Mouse (Mus musculus) liver, embryonic 12.5 days (tissue): Measurements from ENCODE around the gene Rapgef2. TPM values are rescaled to one million over a fixed set of nuclear protein-coding genes. Genes with fewer than 3 reads are reported as not detected.
"Not testable (repeated sequence)": the region's sequence is repeated elsewhere in the genome, so short reads cannot be mapped to it uniquely, and the experiment has no call there.

Experiments
- ATAC-seq: fragments of 200-750 bp; cut with Nextera tagmentation; 2 replicates; pipeline ENCODE4 v1.8.0; 2017; ENCODE audit warnings: moderate number of reproducible peaks, mild to moderate bottlenecking, moderate library complexity
- H3K27ac ChIP-seq: fragments of 300-500 bp; sonication (generic); 2 replicates; pipeline ENCODE4 v1.5.1; 2016; ENCODE audit warnings: mild to moderate bottlenecking
- H3K27me3 ChIP-seq: fragments of 300-500 bp; sonication (generic); replicated peaks from 2 replicates; pipeline ENCODE4 v1.6.1; 2016; ENCODE audit warnings: mild to moderate bottlenecking, moderate library complexity
- H3K36me3 ChIP-seq: fragments of 300-500 bp; sonication (generic); 2 replicates; pipeline ENCODE4 v1.6.1; 2016; ENCODE audit warnings: mild to moderate bottlenecking, moderate library complexity
- H3K4me1 ChIP-seq: fragments of 300-500 bp; sonication (generic); 2 replicates; pipeline ENCODE4 v1.6.1; 2016
- H3K4me2 ChIP-seq: fragments of 300-500 bp; sonication (generic); 2 replicates; pipeline ENCODE4 v1.6.1; 2016; ENCODE audit warnings: mild to moderate bottlenecking, moderate library complexity
- H3K4me3 ChIP-seq: fragments of 300-500 bp; sonication (generic); 2 replicates; pipeline ENCODE4 v1.5.1; 2016; ENCODE audit warnings: mild to moderate bottlenecking, moderate library complexity
- H3K9ac ChIP-seq: fragments of 300-500 bp; sonication (generic); 2 replicates; pipeline ENCODE4 v1.6.1; 2016; ENCODE audit warnings: mild to moderate bottlenecking, moderate library complexity
- H3K9me3 ChIP-seq: fragments of 300-500 bp; sonication (generic); replicated peaks from 2 replicates; pipeline ENCODE4 v1.6.1; 2016; ENCODE audit warnings: mild to moderate bottlenecking, moderate library complexity
- WGBS: fragments of 180-500 bp; shearing (Covaris S2); methylation state at CpG from one replicate; pipeline ENCODE4 v1.1.7; 2016; ENCODE audit not compliant: insufficient replicate concordance; 5-methylcytosine and 5-hydroxymethylcytosine counted together
- polyA plus RNA-seq: library from polyadenylated mRNA; unstranded; fragments of >200 nt; fragmentation: Nextera tagmentation; extraction: Ambion mirVana; gene quantifications from 2 replicates; pipeline ENCODE4 v1.2.1, GENCODE M21; 2016

Rapgef2 gene
- polyA plus RNA-seq, 1 experiment from 2014 or later: 2.1 TPM

DNA sequence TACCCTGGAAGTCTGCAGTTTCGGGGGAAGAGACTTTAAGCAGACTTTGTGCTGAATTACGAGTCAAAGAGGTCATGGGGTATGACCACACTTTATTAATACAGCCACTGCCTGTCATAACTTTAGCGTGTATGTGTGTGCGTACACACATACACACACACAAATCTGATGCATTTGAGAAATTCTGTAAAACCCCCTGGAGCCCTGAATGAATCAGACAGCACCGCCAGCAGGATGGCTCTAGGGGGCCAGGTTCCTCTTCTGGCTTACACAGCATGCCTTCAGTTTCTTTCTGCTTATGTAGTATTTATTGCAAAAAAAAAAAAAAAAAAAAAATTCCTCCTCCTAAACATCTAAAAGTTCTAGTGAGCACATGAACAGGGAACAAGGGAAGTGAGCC lies 113.0 kb downstream of the Rapgef2 start:
- H3K36me3 ChIP-seq: no peaks in the 10 kb centered on the region
- ATAC-seq: no peak
- no peak overlapping the region for H3K4me3 ChIP-seq
- H3K27ac ChIP-seq: no peak overlapping the region
- no peaks in the 10 kb centered on the region for H3K9me3 ChIP-seq
- no peak overlapping the region for H3K9ac ChIP-seq
- H3K4me1 ChIP-seq: peaks cover 41% of the 10 kb centered on the region
- WGBS: 84% methylated on average over 5 of the region's 5 CpGs
- no peak overlapping the region for H3K4me2 ChIP-seq
- no peaks in the 10 kb centered on the region for H3K27me3 ChIP-seq

DNA sequence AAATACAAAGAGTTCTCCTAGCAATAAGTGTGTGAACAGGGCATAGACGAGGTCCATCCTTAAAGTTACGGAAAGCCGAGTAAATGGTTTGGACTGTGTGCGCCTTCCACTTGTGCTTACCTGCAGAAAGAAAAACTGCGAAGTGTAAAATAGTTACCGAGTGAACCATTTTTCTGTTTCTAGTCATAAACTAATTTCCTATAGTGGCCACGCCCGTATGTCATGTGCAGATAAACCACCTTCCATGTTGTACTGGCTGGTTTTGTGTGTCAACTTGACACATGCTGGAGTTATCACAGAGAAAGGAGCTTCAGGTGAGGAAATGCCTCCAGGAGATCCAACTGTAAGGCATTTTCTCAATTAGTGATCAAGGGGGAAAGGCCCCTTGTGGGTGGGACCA lies 115.2 kb downstream of the Rapgef2 start:
- not testable (repeated sequence) for H3K9ac ChIP-seq, H3K4me3 ChIP-seq, H3K4me2 ChIP-seq, H3K36me3 ChIP-seq, H3K27me3 ChIP-seq, H3K9me3 ChIP-seq
- H3K27ac ChIP-seq: peak overlapping the region; percentile 58
- WGBS: 63% methylated on average over 8 of the region's 8 CpGs
- peak; percentile 66 for ATAC-seq
- peaks cover 35% of the 10 kb centered on the region for H3K4me1 ChIP-seq

DNA sequence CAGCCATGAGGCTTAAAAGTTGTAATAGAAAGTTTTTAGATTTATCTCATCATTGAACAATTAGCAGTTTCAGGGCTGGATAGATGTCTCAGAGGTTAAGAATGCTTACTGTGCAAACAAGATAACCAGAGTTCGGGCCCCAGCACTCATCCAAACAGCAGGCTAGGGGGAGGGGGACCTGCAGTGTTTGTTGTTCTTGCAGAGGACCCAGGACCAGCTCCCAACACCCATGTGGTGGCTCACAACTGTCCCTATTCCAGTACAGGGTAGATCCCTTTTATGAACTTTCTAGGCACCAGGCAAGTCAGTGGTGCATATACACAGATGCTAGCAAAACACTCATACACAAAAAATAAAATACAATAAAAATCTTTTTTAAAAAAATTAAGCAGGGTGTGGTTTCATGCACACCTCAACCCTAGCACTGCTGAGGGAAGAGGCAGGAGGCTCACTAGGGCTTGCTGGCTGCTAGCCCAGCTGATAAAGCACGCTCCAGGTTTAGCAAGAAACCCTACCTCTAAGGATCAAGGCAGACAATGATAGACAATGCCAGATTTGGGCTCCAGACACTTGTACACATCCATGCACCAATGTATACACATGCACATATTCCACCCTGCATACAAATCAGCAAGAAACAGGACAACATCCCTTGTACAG lies 118.0 kb downstream of the Rapgef2 start:
- Histone ChIP-seq H3K9ac (no peak overlapping the region), H3K4me2 (peak overlapping the region; percentile 2; the same call in 1 of the 2 replicates), H3K27me3 (no peaks in the 10 kb centered on the region), H3K4me3 (no peak overlapping the region), H3K36me3 (no peaks in the 10 kb centered on the region), H3K9me3 (no peaks in the 10 kb centered on the region), H3K4me1 (peaks cover 42% of the 10 kb centered on the region), H3K27ac (no peak overlapping the region)
- WGBS: 17% methylated on average over 2 of the region's 2 CpGs
- ATAC-seq: peak; percentile 78

DNA sequence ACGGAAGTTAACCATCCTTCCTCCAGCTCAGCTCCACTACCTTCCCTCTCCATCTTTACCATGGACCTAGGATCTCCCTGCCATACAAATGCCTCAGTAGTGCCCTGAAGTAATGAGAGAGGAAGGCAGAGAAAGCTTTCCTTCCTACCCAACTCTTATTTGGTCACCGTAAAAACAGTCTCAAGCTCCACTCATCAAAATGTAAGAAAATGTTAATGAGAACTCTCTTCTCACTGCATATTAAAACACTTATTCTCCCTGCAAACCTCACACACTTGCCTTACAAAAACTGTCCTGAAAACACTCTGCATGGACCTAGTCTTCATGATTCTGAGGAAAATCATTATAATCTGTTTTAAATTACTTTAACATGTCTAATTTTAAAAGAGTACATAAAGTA lies 118.7 kb downstream of the Rapgef2 start:
- H3K9me3 ChIP-seq: no peaks in the 10 kb centered on the region
- H3K4me3 ChIP-seq: no peak overlapping the region
- H3K36me3 ChIP-seq: no peaks in the 10 kb centered on the region
- no peak overlapping the region for H3K27ac ChIP-seq
- WGBS: 64% methylated on average over 2 of the region's 2 CpGs
- no peaks in the 10 kb centered on the region for H3K27me3 ChIP-seq
- H3K4me2 ChIP-seq: no peak overlapping the region
- ATAC-seq: no peak
- H3K4me1 ChIP-seq: peaks cover 43% of the 10 kb centered on the region
- H3K9ac ChIP-seq: no peak overlapping the region

DNA sequence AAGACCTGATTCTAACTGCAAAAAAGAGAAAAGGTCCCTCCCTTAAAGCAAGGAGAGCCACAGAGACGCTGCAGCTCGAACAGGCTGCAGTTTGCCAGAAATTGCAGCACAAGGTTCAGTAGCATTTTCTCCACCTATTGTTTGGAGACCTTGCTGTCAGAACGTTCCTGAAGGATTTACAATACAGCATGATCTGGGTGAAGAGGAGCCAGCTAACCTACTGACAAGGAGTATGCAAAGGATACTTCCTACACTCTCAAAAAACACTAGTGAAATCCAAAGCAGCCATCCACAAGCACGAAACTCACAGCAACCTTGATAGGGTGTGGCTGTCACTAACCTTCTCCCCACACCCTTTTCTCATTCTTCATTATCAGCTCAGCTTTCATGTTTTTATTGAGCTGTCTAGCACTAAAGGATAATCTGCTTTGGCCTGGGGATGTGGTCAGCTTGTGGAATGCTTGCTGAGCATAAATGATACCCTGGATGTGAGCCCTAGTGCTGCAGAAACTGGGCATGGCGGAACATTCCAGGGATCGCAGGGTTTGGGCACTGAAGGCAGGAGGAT lies 124.4 kb downstream of the Rapgef2 start:
- ATAC-seq: no peak
- peak overlapping the region; percentile 29 for H3K4me2 ChIP-seq
- H3K36me3 ChIP-seq: no peaks in the 10 kb centered on the region
- 39% methylated on average over 6 of the region's 6 CpGs for WGBS
- H3K9me3 ChIP-seq: no peaks in the 10 kb centered on the region
- peak overlapping the region; percentile 10; the same call in 1 of the 2 replicates for H3K27ac ChIP-seq
- H3K9ac ChIP-seq: no peak overlapping the region
- no peak overlapping the region for H3K4me3 ChIP-seq
- no peaks in the 10 kb centered on the region for H3K27me3 ChIP-seq
- H3K4me1 ChIP-seq: peaks cover 40% of the 10 kb centered on the region

DNA sequence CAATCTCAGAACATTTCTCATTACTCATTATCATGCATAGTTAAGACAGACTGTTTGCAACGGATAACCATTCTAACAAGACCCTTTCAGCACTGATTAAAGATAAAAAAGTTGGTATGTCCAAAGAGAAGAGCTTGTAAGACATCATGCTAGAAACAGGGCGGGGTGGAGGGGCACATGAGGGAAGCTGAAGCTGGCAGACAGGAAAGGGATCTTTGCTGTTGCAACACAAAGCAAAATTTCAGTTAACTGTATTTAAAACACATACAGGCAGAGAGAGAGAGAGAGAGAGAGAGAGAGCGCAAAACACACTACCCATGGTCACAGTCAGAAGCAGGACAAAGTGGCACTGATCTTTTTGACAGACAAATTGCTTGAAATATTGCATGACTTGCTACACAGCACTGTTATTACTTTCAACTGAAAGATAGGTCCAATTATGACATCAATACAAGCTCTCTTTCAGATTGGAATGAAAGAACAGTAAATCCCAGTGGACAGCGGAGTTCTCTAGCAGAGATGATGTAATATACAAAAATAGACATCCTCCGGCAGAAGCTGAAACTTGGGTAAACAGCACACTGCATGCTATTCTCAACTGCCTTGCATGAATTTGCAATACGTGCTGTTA lies 125.1 kb downstream of the Rapgef2 start:
- H3K4me1 ChIP-seq: peaks cover 40% of the 10 kb centered on the region
- no peak for ATAC-seq
- 29% methylated on average over 6 of the region's 6 CpGs for WGBS
- no peak overlapping the region for H3K4me3 ChIP-seq
- no peaks in the 10 kb centered on the region for H3K27me3 ChIP-seq
- H3K36me3 ChIP-seq: no peaks in the 10 kb centered on the region
- H3K9me3 ChIP-seq: no peaks in the 10 kb centered on the region
- H3K27ac ChIP-seq: 0 out of 2 replicates have a peak overlapping the region, but pooled peaks have one; percentile 2
- peak overlapping the region; percentile 29; the same call in 1 of the 2 replicates for H3K4me2 ChIP-seq
- H3K9ac ChIP-seq: no peak overlapping the region

DNA sequence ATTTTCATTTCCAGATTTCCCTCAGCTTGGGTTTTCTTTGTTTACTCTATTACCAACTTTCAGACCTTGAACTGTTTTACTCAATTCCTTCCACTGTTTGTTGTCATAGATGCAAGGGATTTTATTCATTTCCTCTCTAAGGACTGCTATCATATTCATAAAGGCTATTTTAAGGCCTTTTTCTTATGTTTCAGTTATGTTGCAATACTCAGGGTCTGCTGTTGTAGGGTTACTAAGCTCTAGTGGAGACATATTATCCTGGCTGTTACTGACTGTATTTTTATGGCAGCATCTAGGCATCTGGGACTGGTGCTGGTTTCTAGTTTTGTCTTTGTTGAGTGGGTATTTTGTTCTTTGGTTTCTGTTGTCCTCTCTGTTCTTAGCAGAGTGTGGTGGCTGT lies 128.1 kb downstream of the Rapgef2 start:
- H3K36me3 ChIP-seq: no peaks in the 10 kb centered on the region
- no peaks in the 10 kb centered on the region for H3K9me3 ChIP-seq
- H3K9ac ChIP-seq: no peak overlapping the region
- H3K4me3 ChIP-seq: no peak overlapping the region
- ATAC-seq: no peak
- H3K4me1 ChIP-seq: peaks cover 33% of the 10 kb centered on the region
- no peak overlapping the region for H3K4me2 ChIP-seq
- no peak overlapping the region for H3K27ac ChIP-seq
- H3K27me3 ChIP-seq: no peaks in the 10 kb centered on the region

DNA sequence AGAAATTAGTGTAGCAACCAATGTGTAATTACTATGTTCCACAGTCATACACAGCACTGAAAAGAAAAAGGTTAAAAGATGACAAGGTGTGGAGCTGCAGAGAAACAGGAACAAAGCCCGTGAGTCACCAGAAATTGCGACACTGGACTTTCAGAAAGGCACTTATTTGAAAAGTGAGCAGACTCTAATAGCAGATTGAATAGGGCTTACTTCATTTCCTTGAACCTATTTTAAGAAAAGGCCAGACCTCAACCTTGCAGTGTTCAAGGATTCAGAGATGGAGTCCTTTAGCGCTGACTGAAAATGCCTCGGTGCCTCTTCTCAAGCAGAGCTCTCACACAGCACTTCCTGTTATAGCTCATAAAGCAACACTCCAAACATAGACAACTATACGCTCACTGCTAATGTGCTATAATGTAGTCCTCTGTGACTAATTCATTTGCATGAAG lies 133.3 kb downstream of the Rapgef2 start:
- Histone ChIP-seq H3K27me3 (no peaks in the 10 kb centered on the region), H3K4me2 (0 out of 2 replicates have a peak overlapping the region, but pooled peaks have one; percentile 2), H3K36me3 (no peaks in the 10 kb centered on the region), H3K9me3 (no peaks in the 10 kb centered on the region), H3K9ac (no peak overlapping the region), H3K4me1 (no peaks in the 10 kb centered on the region; the same call in 1 of the 2 replicates), H3K4me3 (no peak overlapping the region), H3K27ac (no peak overlapping the region)
- 35% methylated on average over 5 of the region's 5 CpGs for WGBS
- no peak for ATAC-seq

DNA sequence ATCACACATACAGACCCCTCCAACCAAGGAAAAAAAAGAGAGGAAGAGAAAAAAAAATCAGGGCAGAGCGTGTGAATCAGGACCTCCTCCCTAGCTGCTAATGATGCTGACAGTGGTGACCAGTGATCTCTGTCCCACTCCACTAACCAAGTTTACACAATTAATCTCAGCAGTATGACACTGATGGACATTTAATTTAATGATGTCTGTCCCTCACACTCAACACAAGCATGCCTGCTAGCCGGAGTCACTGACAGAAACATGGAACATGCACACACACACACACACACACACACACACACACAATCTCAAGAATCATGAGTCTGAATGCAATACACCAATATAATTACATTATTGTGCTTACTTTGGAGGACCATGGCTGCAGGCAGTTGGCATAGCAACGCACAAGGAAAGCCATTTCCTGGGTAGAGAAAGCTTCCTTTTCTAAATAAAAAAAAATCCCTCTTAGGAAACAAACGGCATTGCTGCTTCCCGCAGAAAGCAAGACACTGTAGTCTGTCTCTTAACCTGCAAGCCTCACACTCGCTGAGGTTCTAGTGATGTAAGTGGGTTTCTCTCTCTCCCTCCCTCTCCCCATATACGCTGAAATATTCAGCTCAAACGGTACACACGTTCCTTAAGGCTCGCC lies 140.8 kb downstream of the Rapgef2 start:
- Histone ChIP-seq H3K27me3 (no peaks in the 10 kb centered on the region), H3K27ac (no peak overlapping the region), H3K36me3 (no peaks in the 10 kb centered on the region), H3K9ac (no peak overlapping the region), H3K4me3 (no peak overlapping the region), H3K4me2 (no peak overlapping the region), H3K9me3 (no peaks in the 10 kb centered on the region), H3K4me1 (peaks cover 7% of the 10 kb centered on the region)
- no peak for ATAC-seq
- WGBS: 48% methylated on average over 10 of the region's 10 CpGs

DNA sequence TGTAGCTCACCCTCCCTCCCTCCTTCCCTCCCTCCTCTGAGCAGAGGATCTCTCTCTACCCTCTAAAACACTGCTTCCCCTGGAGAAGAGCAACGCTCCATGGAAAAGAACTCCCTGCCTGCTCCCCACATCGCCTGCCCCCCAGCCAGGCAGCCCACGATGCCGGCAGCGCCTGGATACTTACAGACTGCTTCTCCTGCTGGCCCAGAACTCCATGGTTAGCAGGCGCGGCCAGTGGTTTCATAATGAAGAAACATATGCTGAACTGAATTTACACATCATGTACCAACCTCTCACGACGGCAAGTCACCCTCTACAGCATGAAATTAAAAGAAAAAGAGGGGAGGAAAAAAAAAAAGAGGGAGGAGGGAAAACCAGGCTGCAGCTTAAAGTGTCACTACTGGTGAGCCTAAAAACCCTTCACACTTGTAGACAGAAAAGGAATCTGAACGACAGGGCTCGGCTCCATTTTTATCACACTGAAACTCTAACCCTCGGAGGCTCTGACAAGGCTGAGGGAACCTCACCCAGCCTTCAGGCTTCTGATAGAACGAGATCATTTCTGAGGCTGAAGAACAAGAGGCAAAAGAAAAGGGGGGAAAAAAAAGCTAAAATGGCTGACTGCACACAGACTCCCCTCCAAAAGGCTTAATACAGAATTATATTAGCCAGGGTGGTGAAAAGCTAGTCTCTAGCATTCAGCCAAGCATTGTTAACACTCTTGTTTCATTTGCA lies 141.5 kb downstream of the Rapgef2 start:
- Histone ChIP-seq H3K9ac (no peak overlapping the region), H3K4me3 (no peak overlapping the region), H3K36me3 (no peaks in the 10 kb centered on the region), H3K9me3 (no peaks in the 10 kb centered on the region), H3K27ac (no peak overlapping the region), H3K4me1 (peaks cover 11% of the 10 kb centered on the region), H3K4me2 (no peak overlapping the region), H3K27me3 (no peaks in the 10 kb centered on the region)
- ATAC-seq: no peak
- 51% methylated on average over 13 of the region's 13 CpGs for WGBS

DNA sequence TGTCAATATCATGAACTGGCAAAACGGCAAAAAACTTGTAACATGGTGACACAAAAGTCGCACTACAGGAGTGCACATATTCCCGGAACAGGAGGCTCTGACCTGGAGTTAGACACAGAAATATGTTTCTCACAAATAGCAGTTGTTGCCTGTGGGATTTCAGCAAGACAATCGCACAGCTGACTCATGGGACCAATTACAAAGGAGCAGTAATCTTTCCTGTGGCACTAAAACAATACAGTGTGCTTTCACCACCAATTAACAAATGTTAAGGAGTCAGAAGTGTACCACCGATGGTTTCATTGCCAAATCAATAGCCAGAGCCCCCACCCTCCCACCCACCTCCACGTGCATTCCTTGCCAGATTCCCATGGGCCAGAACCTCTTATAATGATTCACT lies 142.2 kb downstream of the Rapgef2 start:
- WGBS: 73% methylated on average over 6 of the region's 6 CpGs
- H3K27ac ChIP-seq: no peak overlapping the region
- no peaks in the 10 kb centered on the region for H3K9me3 ChIP-seq
- ATAC-seq: no peak
- H3K4me3 ChIP-seq: no peak overlapping the region
- H3K4me1 ChIP-seq: peaks cover 11% of the 10 kb centered on the region
- no peak overlapping the region for H3K4me2 ChIP-seq
- H3K36me3 ChIP-seq: no peaks in the 10 kb centered on the region
- no peak overlapping the region for H3K9ac ChIP-seq
- H3K27me3 ChIP-seq: no peaks in the 10 kb centered on the region
